Mouse (Mus musculus) embryonic facial prominence, embryonic 15.5 days (tissue): ENCODE measurements at regions not wholly inside any gene's neighbourhood (a gene's known extent, or its start where the extent isn't known, plus 50 kb on each side); places are given as distances from the start of the nearest gene placed in this dataset.

Experiments used
- ATAC-seq: fragments of 200-750 bp; cut with Nextera tagmentation; 2 replicates; pipeline ENCODE4 v1.8.0; 2017; ENCODE audit warnings: low read depth, moderate TSS enrichment; ENCODE audit not compliant: insufficient number of reproducible peaks, low FRiP score, low TSS enrichment
- H3K27ac ChIP-seq: fragments of 300-500 bp; sonication (generic); replicated peaks from 2 replicates; pipeline ENCODE4 v1.5.1; 2015; ENCODE audit warnings: mild to moderate bottlenecking, inconsistent platforms
- H3K27me3 ChIP-seq: fragments of 300-500 bp; sonication (generic); 2 replicates; pipeline ENCODE4 v1.6.1; 2015; ENCODE audit warnings: inconsistent platforms
- H3K36me3 ChIP-seq: fragments of 300-500 bp; sonication (generic); 2 replicates; pipeline ENCODE4 v1.6.1; 2015; ENCODE audit warnings: mild to moderate bottlenecking, inconsistent platforms
- H3K4me1 ChIP-seq: fragments of 300-500 bp; sonication (generic); 2 replicates; pipeline ENCODE4 v1.6.1; 2015; ENCODE audit warnings: inconsistent platforms
- H3K4me2 ChIP-seq: fragments of 300-500 bp; sonication (generic); replicated peaks from 2 replicates; pipeline ENCODE4 v1.6.1; 2015; ENCODE audit warnings: mild to moderate bottlenecking, inconsistent platforms
- H3K4me3 ChIP-seq: fragments of 300-500 bp; sonication (generic); replicated peaks from 2 replicates; pipeline ENCODE4 v1.5.1; 2015; ENCODE audit warnings: mild to moderate bottlenecking, inconsistent platforms
- H3K9ac ChIP-seq: fragments of 300-500 bp; sonication (generic); 2 replicates; pipeline ENCODE4 v1.6.1; 2015; ENCODE audit warnings: inconsistent platforms
- H3K9me3 ChIP-seq: fragments of 300-500 bp; sonication (generic); replicated peaks from 2 replicates; pipeline ENCODE4 v1.6.1; 2016; ENCODE audit warnings: inconsistent platforms
- WGBS: fragments of 180-500 bp; shearing (Covaris S2); methylation state at CpG from one replicate; pipeline ENCODE4 v1.1.7; 2015; 5-methylcytosine and 5-hydroxymethylcytosine counted together

GRCm38 (mm10) chr9:49935555-49936376, 137.0 kb upstream of the Ncam1 start:
- H3K27ac ChIP-seq: peak overlapping the region; percentile 66; the same call in 1 of the 2 replicates
- H3K4me2 ChIP-seq: no peak overlapping the region; the same call in 1 of the 2 replicates
- 14% methylated on average over 9 of the region's 9 CpGs for WGBS
- H3K4me3 ChIP-seq: no peak overlapping the region
- H3K9me3 ChIP-seq: no peaks in the 10 kb centered on the region
- H3K9ac ChIP-seq: no peak overlapping the region
- peaks cover 14% of the 10 kb centered on the region; the same call in 1 of the 2 replicates for H3K4me1 ChIP-seq
- peak; percentile 83 for ATAC-seq
- no peaks in the 10 kb centered on the region for H3K27me3 ChIP-seq
- no peaks in the 10 kb centered on the region for H3K36me3 ChIP-seq

GRCm38 (mm10) chr9:49928041-49928656, 129.4 kb upstream of the Ncam1 start:
- H3K27me3 ChIP-seq: no peaks in the 10 kb centered on the region
- no peak for ATAC-seq
- peaks cover 18% of the 10 kb centered on the region; the same call in 1 of the 2 replicates for H3K4me1 ChIP-seq
- H3K9ac ChIP-seq: no peak overlapping the region
- H3K4me3 ChIP-seq: no peak overlapping the region
- 30% methylated on average over 3 of the region's 3 CpGs for WGBS
- no peaks in the 10 kb centered on the region for H3K36me3 ChIP-seq
- H3K27ac ChIP-seq: no peak overlapping the region
- no peaks in the 10 kb centered on the region for H3K9me3 ChIP-seq
- H3K4me2 ChIP-seq: no peak overlapping the region

GRCm38 (mm10) chr9:49927281-49927680, 128.6 kb upstream of the Ncam1 start:
- no peak for ATAC-seq
- no peaks in the 10 kb centered on the region for H3K36me3 ChIP-seq

GRCm38 (mm10) chr9:49925796-49926195, 127.1 kb upstream of the Ncam1 start:
- Histone ChIP-seq H3K27ac (no peak overlapping the region), H3K4me1 (peaks cover 28% of the 10 kb centered on the region; the same call in 1 of the 2 replicates), H3K4me2 (no peak overlapping the region), H3K27me3 (no peaks in the 10 kb centered on the region), H3K9ac (no peak overlapping the region), H3K4me3 (no peak overlapping the region), H3K9me3 (no peaks in the 10 kb centered on the region), H3K36me3 (no peaks in the 10 kb centered on the region)
- no peak for ATAC-seq
- 73% methylated on average over 2 of the region's 2 CpGs for WGBS

More at GRCm38 (mm10) chr9:49927281-49927680, 128.6 kb upstream of the Ncam1 start:
- Histone ChIP-seq H3K27me3 (no peaks in the 10 kb centered on the region), H3K27ac (no peak overlapping the region), H3K9me3 (no peaks in the 10 kb centered on the region), H3K4me1 (peaks cover 25% of the 10 kb centered on the region; the same call in 1 of the 2 replicates), H3K4me2 (no peak overlapping the region), H3K4me3 (no peak overlapping the region), H3K9ac (no peak overlapping the region)
- 82% methylated on average over 1 of the region's 1 CpGs for WGBS

- Histone ChIP-seq H3K9me3 (no peaks in the 10 kb centered on the region), H3K9ac (no peak overlapping the region), H3K36me3 (no peaks in the 10 kb centered on the region), H3K27ac (0 out of 2 replicates have a peak overlapping the region, but pooled peaks have one; percentile 17), H3K4me1 (peaks cover 28% of the 10 kb centered on the region; the same call in 1 of the 2 replicates), H3K27me3 (no peaks in the 10 kb centered on the region), H3K4me3 (no peak overlapping the region), H3K4me2 (no peak overlapping the region)
- peak; percentile 74; the same call in 1 of the 2 replicates for ATAC-seq
- 46% methylated on average over 4 of the region's 4 CpGs for WGBS
Measured at GRCm38 (mm10) chr9:49923981-49924501, 125.3 kb upstream of the Ncam1 start.

- no peak for ATAC-seq
- Histone ChIP-seq H3K9ac (no peak overlapping the region), H3K9me3 (no peaks in the 10 kb centered on the region), H3K27me3 (no peaks in the 10 kb centered on the region), H3K4me1 (peaks cover 22% of the 10 kb centered on the region; the same call in 1 of the 2 replicates), H3K4me2 (no peak overlapping the region), H3K4me3 (no peak overlapping the region), H3K36me3 (no peaks in the 10 kb centered on the region), H3K27ac (no peak overlapping the region)
- 61% methylated on average over 3 of the region's 3 CpGs for WGBS
Measured at GRCm38 (mm10) chr9:49922770-49923169, 124.0 kb upstream of the Ncam1 start.

GRCm38 (mm10) chr9:49922162-49922561, 123.4 kb upstream of the Ncam1 start:
- Histone ChIP-seq H3K9me3 (no peaks in the 10 kb centered on the region), H3K4me3 (no peak overlapping the region), H3K4me1 (peaks cover 22% of the 10 kb centered on the region; the same call in 1 of the 2 replicates), H3K27me3 (no peaks in the 10 kb centered on the region), H3K27ac (no peak overlapping the region), H3K9ac (no peak overlapping the region), H3K4me2 (no peak overlapping the region), H3K36me3 (no peaks in the 10 kb centered on the region)
- WGBS: 28% methylated on average over 2 of the region's 2 CpGs
- ATAC-seq: no peak

- Histone ChIP-seq H3K27me3 (no peaks in the 10 kb centered on the region), H3K9me3 (no peaks in the 10 kb centered on the region), H3K36me3 (no peaks in the 10 kb centered on the region), H3K4me3 (no peak overlapping the region), H3K27ac (no peak overlapping the region), H3K9ac (no peak overlapping the region), H3K4me2 (no peak overlapping the region), H3K4me1 (peaks cover 22% of the 10 kb centered on the region; the same call in 1 of the 2 replicates)
- 82% methylated on average over 3 of the region's 3 CpGs for WGBS
- no peak for ATAC-seq
Measured at GRCm38 (mm10) chr9:49921306-49921705, 122.6 kb upstream of the Ncam1 start.

- H3K36me3 ChIP-seq: no peaks in the 10 kb centered on the region
- H3K9ac ChIP-seq: no peak overlapping the region
- no peak overlapping the region for H3K4me2 ChIP-seq
- H3K27me3 ChIP-seq: no peaks in the 10 kb centered on the region
- no peaks in the 10 kb centered on the region for H3K9me3 ChIP-seq
- H3K4me3 ChIP-seq: no peak overlapping the region
- H3K4me1 ChIP-seq: no peaks in the 10 kb centered on the region
- ATAC-seq: no peak
- no peak overlapping the region for H3K27ac ChIP-seq
- WGBS: 74% methylated on average over 4 of the region's 4 CpGs
Measured at GRCm38 (mm10) chr9:49915046-49915719, 116.5 kb upstream of the Ncam1 start.

GRCm38 (mm10) chr9:49913677-49914076, 115.0 kb upstream of the Ncam1 start:
- no peak for ATAC-seq
- Histone ChIP-seq H3K4me3 (no peak overlapping the region), H3K9me3 (no peaks in the 10 kb centered on the region), H3K27ac (no peak overlapping the region), H3K9ac (no peak overlapping the region), H3K4me2 (no peak overlapping the region), H3K4me1 (no peaks in the 10 kb centered on the region), H3K36me3 (no peaks in the 10 kb centered on the region), H3K27me3 (no peaks in the 10 kb centered on the region)
- 82% methylated on average over 4 of the region's 4 CpGs for WGBS

GRCm38 (mm10) chr9:49912306-49912705, 113.6 kb upstream of the Ncam1 start:
- Histone ChIP-seq H3K27me3 (no peaks in the 10 kb centered on the region), H3K36me3 (no peaks in the 10 kb centered on the region), H3K27ac (no peak overlapping the region), H3K9ac (no peak overlapping the region), H3K9me3 (no peaks in the 10 kb centered on the region), H3K4me2 (no peak overlapping the region), H3K4me3 (no peak overlapping the region), H3K4me1 (no peaks in the 10 kb centered on the region)
- ATAC-seq: no peak
- WGBS: 52% methylated on average over 1 of the region's 1 CpGs
